Mouse (Mus musculus) olfactory bulb, adult 2 months (tissue): ENCODE measurements around the gene Moap1. TPM values are rescaled to one million over a fixed set of nuclear protein-coding genes. Genes with fewer than 3 reads are reported as not detected.

Source experiments
- H3K27ac ChIP-seq: fragments of 200-500 bp; 2 replicates; pipeline ENCODE4 v1.5.1; 2012; ENCODE audit warnings: low read depth, low read length; ENCODE audit not compliant: insufficient read depth
- H3K4me1 ChIP-seq: fragments of 200-500 bp; 2 replicates; pipeline ENCODE4 v1.6.1; 2012; ENCODE audit warnings: low read length; ENCODE audit not compliant: control insufficient read depth, insufficient read depth
- H3K4me3 ChIP-seq: fragments of 200-500 bp; 2 replicates; pipeline ENCODE4 v1.5.1; 2012; ENCODE audit warnings: mild to moderate bottlenecking, low read depth, low read length, moderate library complexity; ENCODE audit not compliant: insufficient read depth
- CTCF ChIP-seq: fragments of 200-500 bp; IDR thresholded peaks from 2 replicates; pipeline ENCODE4 v1.5.1; 2012; ENCODE audit warnings: low read depth, mild to moderate bottlenecking, low read length, moderate library complexity; ENCODE audit not compliant: insufficient read depth
- POLR2A ChIP-seq: fragments of 200-500 bp; IDR thresholded peaks from 2 replicates; pipeline ENCODE4 v1.6.1; 2012; ENCODE audit warnings: mild to moderate bottlenecking, low read depth, low read length, moderate library complexity; ENCODE audit not compliant: insufficient read depth
- WGBS: fragments of 180-500 bp; shearing (Covaris S2); methylation state at CpG from one replicate; pipeline ENCODE4 v1.1.7; 2018; 5-methylcytosine and 5-hydroxymethylcytosine counted together
- polyA plus RNA-seq: library from polyadenylated mRNA; stranded (reverse); fragments of >200 nt; gene quantifications from 2 replicates; pipeline ENCODE4 v1.2.4, GENCODE M21; 2012; ENCODE audit warnings: low replicate concordance; ENCODE audit not compliant: missing spikeins, insufficient read depth, insufficient read length

The Moap1 gene
- polyA plus RNA-seq, 1 experiment, result not detected

GRCm38 (mm10) chr12:102771601-102772000, 28.1 kb upstream of the Moap1 start:
- no peak overlapping the region for H3K4me3 ChIP-seq
- no peak overlapping the region for H3K27ac ChIP-seq
- no peaks in the 10 kb centered on the region for H3K4me1 ChIP-seq
- 97% methylated on average over 8 of the region's 8 CpGs for WGBS
- TF ChIP-seq POLR2A (no peak), CTCF (no peak)

- TF ChIP-seq CTCF, result no peak
- no peak for TF ChIP-seq POLR2A
- Histone ChIP-seq H3K4me1 (no peaks in the 10 kb centered on the region), H3K4me3 (no peak overlapping the region), H3K27ac (no peak overlapping the region)
- 83% methylated on average over 4 of the region's 4 CpGs for WGBS
Observed at GRCm38 (mm10) chr12:102769000-102769399, 25.5 kb upstream of the Moap1 start.

GRCm38 (mm10) chr12:102763696-102764095, 20.2 kb upstream of the Moap1 start:
- no peak overlapping the region for H3K4me3 ChIP-seq
- no peak for TF ChIP-seq CTCF
- no peak for TF ChIP-seq POLR2A
- no peak overlapping the region for H3K27ac ChIP-seq
- peaks cover 8% of the 10 kb centered on the region for H3K4me1 ChIP-seq

GRCm38 (mm10) chr12:102761668-102762067, 18.2 kb upstream of the Moap1 start:
- Histone ChIP-seq H3K27ac (no peak overlapping the region), H3K4me1 (peaks cover 8% of the 10 kb centered on the region), H3K4me3 (no peak overlapping the region)
- WGBS, result 79% methylated on average over 3 of the region's 3 CpGs
- TF ChIP-seq POLR2A (no peak), CTCF (no peak)

- TF ChIP-seq POLR2A (no peak), CTCF (no peak)
- 1% methylated on average over 5 of the region's 5 CpGs for WGBS
- Histone ChIP-seq H3K4me3 (peak overlapping the region; percentile 15; the same call in 1 of the 2 replicates), H3K27ac (no peak overlapping the region), H3K4me1 (peaks cover 8% of the 10 kb centered on the region)
Observed at GRCm38 (mm10) chr12:102758936-102759335, 15.5 kb upstream of the Moap1 start.

- H3K4me1 ChIP-seq, result peaks cover 8% of the 10 kb centered on the region
- H3K27ac ChIP-seq, result peak within 1 kb of the TSS; percentile 42; the same call in 1 of the 2 replicates
- TF ChIP-seq POLR2A, result no peak
- TF ChIP-seq CTCF, result no peak
- peak within 1 kb of the TSS; percentile 97 for H3K4me3 ChIP-seq
- WGBS, result 0% methylated on average over 10 of the region's 10 CpGs
Observed at GRCm38 (mm10) chr12:102758403-102758756, 14.9 kb upstream of the Moap1 start, which contains the start of gene Gm20604. Gene Gm20604, minus strand, starts transcription at chr12:102758672.

- Histone ChIP-seq H3K4me1 (peaks cover 8% of the 10 kb centered on the region), H3K4me3 (peak within 1 kb of the TSS; percentile 97), H3K27ac (peak within 1 kb of the TSS; percentile 42; the same call in 1 of the 2 replicates)
- peak; percentile 58 for TF ChIP-seq POLR2A
- TF ChIP-seq CTCF, result peak; percentile 73; the same call in 1 of the 2 replicates
- under 1% methylated on average over 73 of the region's 73 CpGs for WGBS
Observed at GRCm38 (mm10) chr12:102757689-102758402, 14.4 kb upstream of the Moap1 start, which contains the start of the genes Gm28051, Gon7 and Ubr7. Gene Gm28051, minus strand, starts transcription at chr12:102757765. Gene Gon7, minus strand, starts transcription at chr12:102757803. Gene Ubr7, plus strand, starts transcription at chr12:102757967.

- Histone ChIP-seq H3K27ac (peak overlapping the region; percentile 42; the same call in 1 of the 2 replicates), H3K4me3 (peak overlapping the region; percentile 81), H3K4me1 (peaks cover 8% of the 10 kb centered on the region)
- whole genome bisulfite sequencing, result 2% methylated on average over 46 of the region's 46 CpGs
- TF ChIP-seq POLR2A, result no peak
Observed at GRCm38 (mm10) chr12:102757055-102757688, 13.7 kb upstream of the Moap1 start.

- Histone ChIP-seq H3K4me3 (no peak overlapping the region), H3K4me1 (peaks cover 8% of the 10 kb centered on the region), H3K27ac (no peak overlapping the region)
- TF ChIP-seq POLR2A (no peak), CTCF (no peak)
- WGBS, result 79% methylated on average over 7 of the region's 7 CpGs
Observed at GRCm38 (mm10) chr12:102756304-102756703, 12.8 kb upstream of the Moap1 start.
